Mouse (Mus musculus): ENCODE measurements around the gene Abhd16a. TPM values are rescaled to one million over a fixed set of nuclear protein-coding genes. Genes with fewer than 3 reads are reported as not detected.

Abhd16a gene
- 10 to 100 TPM; 58.8 to 60.6 TPM for total RNA-seq (2023)

DNA sequence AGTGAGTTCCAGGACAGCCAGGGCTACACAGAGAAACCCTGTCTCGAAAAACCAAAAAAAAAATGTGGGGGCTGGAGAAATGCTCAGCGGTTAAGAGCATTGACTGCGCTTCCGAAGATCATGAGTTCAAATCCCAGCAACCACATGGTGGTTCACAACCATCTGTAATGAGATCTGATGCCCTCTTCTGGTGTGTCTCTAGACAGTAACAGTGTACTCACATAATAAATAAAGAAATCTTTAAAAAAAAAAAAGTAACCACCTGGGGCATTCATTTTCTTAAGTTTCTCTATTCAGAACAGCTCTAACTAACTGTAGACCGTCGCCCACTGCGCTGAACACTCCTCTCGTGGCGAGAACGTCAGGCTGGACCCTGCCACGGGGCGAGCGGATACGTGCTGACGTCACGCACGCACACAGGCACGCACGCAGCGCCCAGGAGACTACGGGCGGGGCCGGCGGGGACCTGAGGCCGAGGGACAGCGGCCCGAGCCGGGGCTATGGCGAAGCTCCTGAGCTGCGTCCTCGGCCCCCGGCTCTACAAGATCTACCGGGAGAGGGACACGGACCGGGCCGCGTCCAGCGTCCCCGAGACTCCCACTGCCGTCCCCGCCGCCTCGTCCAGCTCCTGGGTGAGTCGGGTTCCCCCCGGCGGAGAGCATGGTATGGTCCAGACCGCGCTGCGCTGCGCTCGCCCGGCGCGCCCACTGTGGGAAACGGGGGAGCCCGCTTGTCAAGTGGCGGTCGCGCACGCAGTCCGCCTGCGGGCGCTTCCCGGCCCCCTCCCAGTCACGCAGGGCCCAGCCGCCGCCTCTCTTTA lies at the start of gene Abhd16a:
Gene Abhd16a (plus strand): TSS at position 439 of the 820 bp plus-strand sequence.

DNA sequence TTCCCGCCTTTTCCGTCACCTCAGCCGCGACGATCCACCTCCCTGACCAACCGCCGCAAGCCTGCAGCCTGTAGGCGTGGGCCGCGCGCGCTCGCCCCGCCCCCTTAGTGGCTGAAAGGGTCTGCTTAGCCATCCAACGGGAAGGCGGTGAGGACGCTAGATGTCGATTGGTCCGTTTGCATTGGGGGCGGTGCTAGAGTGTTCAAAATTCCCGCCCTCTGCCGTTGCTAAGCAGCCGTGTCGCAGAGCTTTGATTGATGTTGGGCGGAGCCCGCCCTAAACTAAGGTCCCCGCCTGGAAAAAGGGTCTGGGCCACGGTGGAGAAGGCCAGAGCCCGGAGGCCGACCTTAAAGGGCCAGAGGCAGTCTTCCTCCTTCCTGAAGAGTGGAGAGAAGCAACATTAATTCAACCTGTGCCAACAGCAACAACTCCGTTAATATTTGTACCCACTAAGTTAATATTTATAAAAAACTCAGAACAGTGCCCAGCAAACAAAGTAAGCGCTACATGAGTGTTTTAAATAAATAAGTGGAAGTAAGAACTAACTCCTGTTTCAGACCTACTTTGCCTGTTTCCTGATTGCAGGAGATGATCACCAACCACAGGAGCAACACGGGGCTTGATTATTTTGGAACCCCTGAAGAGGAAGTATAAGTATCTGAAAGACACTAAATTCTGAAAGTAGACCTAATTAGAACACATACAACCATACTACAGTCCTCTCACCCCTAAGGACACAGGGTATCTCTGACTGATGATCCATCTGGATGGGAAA lies 42.2 kb upstream of the Abhd16a start, which contains the start of gene Msh5:
Gene Msh5 (minus strand): TSS at position 65 of the 775 bp plus-strand sequence.

DNA sequence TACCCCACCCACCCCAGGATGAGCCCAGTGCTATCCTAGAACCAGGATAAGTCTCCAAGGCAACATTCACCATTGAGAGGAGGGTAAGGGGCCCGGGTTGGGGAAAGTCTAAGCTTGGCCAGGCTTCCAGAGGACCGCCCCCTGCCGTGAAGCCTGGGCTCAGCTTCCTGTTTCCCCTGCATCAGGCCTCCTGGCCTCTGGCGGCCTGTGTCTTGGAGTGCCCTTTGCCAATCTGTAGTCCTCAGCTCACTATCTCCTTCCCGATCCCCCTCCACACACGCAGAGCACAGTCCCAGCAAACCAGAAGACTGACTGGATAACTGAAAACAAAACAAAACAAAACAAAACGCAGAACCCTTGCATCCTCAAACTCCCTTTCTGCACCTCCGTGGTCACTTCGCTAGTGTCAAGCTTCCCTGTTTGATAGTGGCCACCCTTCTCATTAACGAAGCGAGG lies 39.5 kb upstream of the Abhd16a start, which contains the start of gene Clic1:
Gene Clic1 (plus strand): TSS at position 406 of the 456 bp plus-strand sequence.

DNA sequence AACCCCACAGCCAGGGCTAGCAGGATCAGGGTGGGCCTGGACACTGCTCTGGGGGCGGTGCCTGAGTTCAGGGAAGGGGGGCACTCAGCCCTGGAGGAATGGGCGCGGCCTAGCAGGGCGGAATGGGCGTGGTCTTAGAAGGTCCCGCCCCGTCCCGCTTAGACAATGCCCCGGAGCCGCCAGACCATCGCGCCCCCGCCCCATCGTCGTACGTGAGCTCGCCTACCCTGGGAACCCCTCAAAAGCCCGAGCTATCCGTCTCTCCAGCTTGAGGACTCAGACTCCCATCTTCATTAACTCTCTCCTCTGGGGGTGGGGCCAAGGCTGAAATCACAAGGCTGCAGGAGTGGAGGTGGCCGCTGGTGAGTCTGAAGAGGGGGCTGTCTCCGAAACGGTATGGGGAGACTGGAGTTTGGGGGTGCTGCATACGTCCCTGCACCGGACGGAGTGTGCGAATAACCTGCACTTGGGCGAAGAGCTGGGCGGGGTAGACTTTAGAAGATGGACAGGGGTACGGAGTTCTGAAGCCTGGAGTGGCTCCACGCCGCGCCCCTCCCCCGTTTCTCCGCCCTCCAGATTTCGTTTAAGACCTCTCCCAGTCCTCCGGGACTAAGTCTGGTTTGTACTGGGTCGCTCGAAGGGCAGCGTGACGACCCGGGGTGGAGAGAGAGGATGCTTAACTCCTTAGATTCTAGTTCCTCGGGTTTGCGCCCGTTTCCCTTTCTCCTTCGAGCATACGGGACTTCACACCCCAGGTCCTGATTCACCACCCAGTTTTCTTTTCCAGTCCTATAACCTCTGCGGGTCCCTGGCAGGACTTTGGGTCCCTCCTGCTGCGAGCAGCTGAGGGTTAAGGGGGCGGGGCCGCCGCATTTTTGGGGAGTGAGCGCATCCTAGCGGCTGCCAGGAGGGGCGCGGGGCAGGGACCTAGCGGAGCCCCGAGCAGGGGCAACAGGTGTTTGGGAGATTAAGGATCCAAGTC lies 29.9 kb upstream of the Abhd16a start, which contains the start of gene Ddah2:
Gene Ddah2 (plus strand): TSS at position 125 of the 982 bp plus-strand sequence.

DNA sequence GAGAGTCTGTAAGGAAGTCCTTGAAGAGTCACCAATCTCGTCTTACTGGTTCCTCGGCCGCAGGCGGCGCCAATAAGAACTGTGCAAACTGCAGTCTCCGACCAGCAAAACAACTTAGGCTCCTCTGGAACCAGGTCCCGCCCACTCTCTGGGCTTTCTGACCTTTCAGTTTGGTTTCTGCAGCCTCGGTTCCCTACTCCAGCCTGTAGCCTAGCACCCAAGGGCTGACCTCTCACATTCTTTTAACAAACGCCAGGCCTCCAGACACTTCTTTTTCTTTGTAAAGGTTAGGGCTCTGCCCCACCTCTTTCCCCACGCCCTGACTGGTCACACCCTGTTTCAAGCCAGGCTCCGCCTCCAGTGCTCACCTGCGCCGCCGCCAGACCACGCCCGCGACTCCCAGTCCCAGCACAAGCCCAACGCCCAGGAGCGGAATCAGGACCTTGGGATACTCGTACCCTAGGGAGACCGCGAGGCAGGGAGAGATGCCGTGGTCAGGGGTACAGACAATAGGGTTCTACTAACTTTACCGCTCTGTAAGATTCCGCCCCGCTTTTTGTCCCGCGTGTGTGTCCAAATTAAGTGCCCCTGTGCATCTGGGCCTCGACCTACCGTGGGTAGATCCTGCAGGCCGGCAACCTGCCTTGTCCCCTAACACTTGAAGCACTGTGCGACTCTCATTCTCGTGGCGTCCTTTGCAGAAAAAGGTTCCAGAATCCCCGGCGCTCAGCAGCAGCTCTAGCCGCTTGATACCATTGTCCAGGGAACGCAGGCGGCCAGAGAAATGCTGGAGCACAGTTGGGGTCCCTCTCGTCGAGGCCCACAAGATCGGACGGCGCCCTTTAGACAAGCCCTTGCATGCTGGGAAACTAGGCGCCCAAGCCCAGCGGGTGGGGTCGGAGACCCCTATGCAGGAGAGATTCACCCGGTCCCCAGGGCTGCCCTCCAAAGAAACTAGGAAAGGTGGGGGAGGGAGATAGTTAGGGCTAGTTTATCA lies 23.8 kb upstream of the Abhd16a start, which contains the start of gene Ly6g6c:
Gene Ly6g6c (plus strand): TSS at position 438 of the 997 bp plus-strand sequence.

DNA sequence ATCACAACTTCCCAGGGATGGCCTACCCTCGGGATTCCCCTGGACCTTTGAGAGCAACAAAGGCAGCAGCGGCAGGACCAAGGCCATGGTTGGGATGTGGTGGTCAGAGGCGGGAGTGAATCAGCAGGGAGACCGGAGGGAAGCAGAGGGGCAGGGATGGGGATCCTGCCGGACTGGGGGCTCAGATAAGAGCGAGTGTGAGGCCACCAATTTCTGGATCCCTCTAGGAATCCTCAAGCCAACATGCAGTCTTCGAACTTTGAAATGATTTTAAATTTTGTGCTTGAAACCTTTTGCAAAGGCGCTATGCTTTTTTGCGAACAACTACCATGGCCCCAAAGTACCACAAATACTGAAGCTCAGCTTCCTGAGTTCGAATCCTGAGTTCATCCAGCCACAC lies 23.0 kb upstream of the Abhd16a start, which contains the start of gene Mpig6b:
Gene Mpig6b (minus strand): TSS at position 101 of the 400 bp plus-strand sequence.

DNA sequence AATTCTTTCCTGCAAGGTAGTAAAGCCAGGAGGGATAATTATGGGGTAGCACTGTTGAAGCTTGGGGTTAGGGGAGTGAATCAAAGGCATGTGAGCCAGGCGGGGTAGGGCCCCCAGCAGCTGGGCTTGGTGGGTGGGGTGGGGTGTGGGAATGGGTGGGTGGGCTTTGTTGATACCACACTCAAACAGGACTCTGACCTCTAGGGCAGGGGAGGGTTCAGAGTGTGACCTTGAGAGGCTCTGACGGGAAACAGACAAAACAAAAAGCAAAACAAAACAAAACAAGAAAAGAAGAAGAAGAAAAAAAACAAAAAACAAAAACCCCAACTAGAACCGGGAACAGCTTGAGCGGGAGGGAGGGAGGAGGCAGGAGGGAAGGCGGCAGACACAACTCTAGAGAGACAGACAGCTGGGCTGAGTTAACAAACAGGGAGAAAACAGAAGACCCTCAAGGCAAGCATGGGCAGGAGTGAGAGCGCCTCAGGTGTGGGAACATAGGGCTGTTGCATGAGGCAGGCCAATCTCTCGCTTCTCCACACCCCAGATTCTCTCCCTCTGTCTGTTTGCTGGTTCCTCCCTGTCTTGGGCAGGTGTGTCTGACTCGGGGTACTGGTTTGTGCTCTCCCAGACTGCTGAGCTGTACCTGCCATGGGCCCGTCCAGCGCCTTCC lies 12.4 kb upstream of the Abhd16a start, which contains the start of gene Ly6g6e:
Gene Ly6g6e (plus strand): TSS at position 396 of the 670 bp plus-strand sequence.

DNA sequence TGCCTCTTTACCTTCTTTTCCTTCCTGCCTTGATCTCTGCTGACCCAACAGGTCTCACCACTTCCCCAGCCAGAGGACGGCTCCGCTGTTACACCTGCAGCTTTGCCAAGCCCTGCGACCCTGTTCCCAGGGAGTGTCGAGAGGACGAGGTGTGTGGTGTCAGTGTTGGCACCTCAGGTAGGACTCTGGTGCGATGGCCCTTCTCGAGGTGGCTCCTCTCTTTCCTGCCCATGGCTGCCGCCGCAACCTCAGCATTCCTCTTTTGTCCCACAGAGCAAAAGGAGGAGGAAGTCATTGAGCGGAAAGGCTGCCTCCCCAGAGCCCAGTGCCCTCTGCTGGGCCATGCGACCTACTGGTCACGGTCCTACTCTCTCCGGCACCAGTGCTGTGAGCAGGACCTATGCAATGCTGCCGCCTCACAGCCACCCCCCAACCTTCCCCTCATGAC lies 11.3 kb upstream of the Abhd16a start, which contains the start of gene Ly6g6d:
Gene Ly6g6d (minus strand): TSS at position 280 of the 448 bp plus-strand sequence.

DNA sequence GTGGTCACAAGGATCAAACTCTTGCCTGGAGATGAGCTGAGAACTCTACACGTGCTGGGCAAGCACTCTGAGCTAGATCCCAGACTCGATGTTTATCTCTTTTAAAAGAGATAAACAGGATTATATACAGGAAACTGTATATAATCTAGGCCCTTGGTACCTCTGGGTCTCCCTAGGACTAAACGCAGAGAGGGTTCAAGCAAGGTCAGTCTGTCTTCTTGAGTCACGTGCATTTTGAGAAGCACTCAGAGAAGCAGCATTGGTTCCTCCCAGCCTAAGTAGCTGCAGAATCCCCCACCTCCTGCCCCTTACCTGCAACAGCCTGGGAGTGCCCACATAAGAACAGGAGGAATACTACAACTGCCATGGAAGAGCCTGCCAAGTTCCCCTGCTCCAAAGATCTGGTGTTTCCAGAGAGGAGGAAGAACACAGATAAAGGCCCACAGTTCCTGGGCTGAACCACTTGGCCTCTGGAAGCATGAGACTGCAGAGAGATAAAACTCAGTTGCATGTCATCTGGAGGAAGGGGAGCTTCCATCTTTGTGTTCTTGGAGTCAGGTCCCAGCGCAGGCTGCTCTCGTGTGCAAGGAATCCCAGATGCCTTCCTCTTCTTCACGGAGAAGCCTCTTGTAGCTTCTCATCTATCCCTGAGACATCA lies 3.7 kb upstream of the Abhd16a start, which contains the start of gene Ly6g6f:
Gene Ly6g6f (minus strand): TSS at position 403 of the 658 bp plus-strand sequence.

DNA sequence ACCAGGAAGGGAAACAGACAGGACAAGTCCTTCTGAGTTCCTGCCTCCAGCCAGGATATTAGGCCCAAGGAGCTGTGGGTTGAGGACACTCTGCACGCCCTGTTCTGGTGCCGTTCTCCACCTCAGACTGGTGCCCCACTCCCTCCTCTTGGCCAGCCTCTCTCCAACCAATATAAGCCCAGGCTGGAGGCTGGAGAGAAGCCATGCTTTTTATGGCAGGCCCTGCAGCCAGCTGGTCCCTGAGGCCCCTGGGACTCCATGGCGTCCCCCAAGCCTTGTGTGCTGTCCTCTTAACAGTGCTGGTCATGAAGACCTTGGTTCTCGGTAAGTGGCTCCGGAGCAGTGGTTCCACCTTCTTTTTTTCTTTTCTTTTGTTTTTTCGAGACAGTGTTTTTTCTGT lies 19.0 kb downstream of the Abhd16a start, which contains the start of gene Ly6g5c:
Gene Ly6g5c (plus strand): TSS at position 183 of the 400 bp plus-strand sequence.

DNA sequence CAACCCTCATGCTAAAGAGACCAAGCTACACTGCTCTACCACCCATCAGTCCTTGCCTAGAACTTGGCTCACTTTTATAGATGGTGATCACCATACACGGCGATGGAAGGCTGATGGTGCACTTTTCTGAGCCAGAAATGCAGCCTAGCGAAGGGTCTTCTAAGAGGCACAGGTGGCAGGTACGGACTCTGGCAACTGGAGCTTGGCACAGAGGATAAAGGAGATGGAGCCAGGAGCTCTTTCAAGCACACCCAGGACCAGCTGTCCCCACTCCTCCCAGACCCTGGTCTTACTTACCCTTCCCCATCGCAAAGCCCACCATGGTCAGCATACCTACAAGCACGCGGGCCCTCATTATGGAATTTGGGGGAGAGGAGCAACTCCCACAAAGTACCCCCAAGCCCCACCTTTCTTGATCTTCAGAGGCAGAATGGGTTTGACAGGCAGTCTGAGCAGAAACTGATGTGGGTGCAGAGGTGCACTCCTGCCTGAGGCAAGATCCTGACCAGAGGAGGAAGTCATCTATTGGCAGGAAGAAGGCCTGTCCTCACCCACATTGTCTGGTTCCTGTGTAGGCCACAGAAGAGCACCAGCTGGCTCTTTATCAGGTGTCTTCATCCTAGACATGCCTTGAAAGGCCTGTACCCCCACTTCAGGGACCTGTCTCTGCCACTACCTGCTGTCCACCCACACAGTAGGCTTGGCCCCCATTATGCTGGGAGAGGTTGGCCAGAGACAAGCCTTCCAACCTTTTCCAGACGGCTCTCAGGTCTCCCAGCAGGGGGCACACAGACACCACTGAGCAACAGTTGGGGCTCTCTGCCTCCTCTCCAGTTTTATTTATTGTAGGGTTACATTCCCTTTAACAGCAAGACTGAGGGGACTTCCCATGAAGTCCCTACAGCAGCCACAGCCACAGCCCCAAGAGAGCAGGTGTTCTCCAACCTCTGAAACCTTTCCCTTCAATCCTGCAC lies 26.3 kb downstream of the Abhd16a start, which contains the start of gene Ly6g5b:
Gene Ly6g5b (minus strand): TSS at position 383 of the 974 bp plus-strand sequence.

DNA sequence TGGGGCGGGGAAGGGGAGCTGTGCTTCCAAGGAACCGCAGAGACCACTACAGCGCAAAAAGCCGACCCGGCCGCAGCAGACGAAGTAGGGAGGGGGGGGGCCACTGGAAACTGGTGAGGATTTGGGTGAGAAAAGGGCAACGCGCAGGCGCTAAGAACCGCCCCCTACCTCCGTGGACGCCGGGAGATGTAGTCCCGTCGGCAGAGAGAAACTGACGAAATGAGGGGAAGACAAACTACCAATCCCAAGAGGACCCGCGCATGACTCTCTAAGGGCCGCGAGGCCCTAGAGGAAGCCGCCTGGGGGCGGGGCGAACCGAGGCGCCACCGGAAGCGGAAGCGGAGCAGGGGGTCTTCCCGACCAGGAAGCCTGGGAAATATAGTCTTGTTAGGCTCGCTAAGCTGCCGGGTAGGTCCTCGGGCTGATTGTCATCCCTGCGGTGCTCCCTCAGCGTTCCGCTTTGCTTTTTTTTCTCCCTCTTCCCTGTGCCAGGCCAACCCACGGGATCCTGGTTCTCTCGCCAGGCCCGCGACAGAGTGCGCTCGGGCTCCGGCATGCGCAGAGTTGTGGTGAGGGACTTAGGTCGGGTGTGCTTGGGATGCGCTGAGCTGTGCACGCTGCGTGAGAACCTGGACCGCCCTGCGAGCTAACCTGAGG lies 32.2 kb downstream of the Abhd16a start, which contains the start of gene Gpank1:
Gene Gpank1 (plus strand): TSS at position 313 of the 657 bp plus-strand sequence.

DNA sequence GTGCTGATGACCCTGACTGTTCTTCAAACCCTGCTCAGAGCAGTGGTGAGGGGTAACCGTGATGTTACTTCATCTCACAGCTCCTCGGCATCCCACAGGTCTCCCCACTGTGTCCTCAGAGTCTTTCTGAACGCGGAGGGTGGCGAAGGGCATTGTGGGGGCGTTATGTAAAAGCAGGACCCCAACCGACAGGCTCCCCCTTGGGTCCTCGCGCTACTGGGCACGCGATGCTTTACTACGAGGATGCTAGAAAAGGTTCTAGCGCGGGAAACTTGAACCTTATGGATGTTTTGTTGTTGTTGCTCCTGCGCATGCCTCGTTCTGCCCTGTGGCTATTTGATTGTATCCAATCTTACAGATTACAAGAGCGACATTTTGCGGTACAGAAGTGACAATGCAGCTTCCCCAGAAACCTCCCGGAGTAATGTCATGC lies 32.8 kb downstream of the Abhd16a start, which contains the start of gene Csnk2b:
Gene Csnk2b (minus strand): TSS at position 183 of the 433 bp plus-strand sequence.

DNA sequence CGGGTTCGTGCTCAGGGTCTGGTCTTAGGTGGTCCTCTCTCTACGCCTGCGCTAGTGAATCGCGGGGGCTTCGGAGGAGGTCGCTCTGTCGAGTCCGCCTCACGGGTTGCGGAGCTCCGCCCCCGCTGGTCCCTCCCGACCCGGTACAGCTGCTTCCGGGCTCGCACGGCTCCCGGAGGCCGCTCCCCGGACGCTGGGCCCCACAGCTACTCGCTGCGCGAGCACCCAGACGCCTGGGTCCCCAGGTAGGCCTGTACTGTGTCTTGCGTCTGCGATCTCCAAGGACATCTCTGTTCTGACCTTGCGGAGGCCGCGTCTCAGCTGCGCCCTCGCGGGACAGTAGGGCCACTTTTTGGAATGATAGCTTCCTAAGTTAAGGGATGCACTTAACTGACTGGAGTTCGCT lies 37.1 kb downstream of the Abhd16a start, which contains the start of gene D17H6S53E:
Gene D17H6S53E (plus strand): TSS at position 168 of the 406 bp plus-strand sequence.

DNA sequence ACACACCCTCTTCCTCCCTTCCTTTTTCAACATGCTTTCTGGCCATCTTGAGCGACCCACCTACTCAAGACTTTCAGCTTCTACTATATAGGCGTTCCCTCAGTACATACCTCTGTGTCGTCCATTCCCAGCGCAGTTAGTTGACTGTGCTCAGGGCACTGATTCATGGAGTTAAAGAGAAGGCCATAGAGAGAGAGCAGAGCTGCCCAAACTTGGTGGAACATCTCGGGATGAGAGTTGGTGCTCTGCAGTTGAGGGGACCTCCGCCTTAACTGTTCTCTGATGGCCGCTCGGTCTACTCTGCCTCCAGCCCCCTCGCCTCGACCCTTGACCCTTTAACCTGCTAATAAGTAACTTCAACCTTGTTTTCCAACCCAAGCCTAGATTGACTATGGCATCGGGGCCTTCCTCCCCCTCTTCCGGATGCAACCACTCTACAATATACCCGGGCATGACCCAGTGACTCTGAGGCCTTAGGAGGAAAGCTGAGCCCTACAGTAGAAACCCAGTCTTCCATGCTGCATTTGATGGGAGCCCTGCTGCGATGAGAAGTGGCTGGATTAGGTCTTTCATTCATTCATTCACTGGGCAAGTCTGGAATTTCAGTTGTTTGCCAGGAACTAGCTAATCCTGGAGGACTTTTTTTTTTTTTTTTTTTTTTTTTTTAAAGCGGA lies 42.6 kb downstream of the Abhd16a start, which contains the start of gene Apom:
Gene Apom (minus strand): TSS at position 551 of the 674 bp plus-strand sequence.

